Mouse (Mus musculus): ENCODE measurements around the gene Kif27.

Kif27 gene

DNA sequence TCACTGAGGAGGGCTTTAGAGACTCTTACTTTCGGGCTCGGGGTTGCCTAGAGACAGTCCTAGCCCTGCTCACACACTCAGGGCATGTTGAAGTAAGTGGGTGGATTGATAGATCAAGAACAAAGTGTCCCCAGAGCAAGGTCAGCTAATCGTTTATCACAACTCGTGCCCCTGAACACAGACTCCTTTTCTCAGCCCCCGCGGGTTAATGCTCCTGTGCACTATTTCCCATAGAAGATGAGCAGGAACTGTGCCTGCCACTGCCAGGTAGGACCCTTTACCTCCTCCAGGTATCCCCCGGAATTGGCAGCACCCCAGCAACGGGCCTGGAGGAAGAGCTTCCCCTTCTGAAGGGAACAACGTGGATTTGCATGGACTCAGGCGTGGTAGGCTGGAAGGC lies 82.7 kb downstream of the Kif27 start:
- no peak for DNase-seq

DNA sequence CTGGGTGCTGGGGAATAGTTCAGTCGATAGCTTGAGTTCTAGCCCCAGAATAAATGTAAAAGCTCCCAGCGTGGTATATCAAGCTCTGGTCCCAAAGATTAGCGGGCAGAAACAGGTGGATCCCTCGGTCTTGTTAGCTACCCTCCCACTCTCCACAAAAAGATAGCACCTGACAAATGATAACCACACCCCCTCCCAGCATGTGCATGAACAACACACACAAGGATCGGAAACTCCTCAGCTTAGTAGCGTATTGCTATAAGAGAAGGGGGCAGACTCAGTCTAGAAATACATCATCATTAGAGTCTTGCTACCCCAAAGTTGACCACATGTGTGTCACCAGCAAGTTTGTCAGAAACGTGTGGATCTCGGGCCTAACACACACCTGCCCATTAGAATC lies 83.3 kb downstream of the Kif27 start, which contains the start of gene Gkap1:
Gene Gkap1, minus strand, starts transcription at position 101 of the 400 bp plus-strand sequence.
- DNase-seq: no peak

DNA sequence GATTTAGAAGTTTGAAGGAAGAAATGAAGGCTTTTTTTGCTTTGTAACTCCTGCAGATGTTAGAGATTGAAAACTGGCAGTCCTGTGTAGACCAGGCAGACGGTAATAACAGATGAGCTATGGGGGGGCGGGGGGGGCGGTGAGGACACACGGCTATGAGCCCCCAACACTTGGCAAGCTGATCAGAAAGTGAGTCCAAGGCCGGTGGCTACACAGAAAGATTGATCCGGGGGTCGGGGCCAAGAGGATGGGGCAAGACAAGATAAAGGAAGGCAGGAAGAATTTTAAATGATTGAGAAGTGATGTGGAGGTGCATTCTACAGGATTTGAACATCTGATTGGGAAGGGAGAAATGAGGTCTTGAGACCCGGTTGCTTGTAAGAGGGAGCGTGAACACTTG lies 83.8 kb downstream of the Kif27 start:
- no peak for DNase-seq

DNA sequence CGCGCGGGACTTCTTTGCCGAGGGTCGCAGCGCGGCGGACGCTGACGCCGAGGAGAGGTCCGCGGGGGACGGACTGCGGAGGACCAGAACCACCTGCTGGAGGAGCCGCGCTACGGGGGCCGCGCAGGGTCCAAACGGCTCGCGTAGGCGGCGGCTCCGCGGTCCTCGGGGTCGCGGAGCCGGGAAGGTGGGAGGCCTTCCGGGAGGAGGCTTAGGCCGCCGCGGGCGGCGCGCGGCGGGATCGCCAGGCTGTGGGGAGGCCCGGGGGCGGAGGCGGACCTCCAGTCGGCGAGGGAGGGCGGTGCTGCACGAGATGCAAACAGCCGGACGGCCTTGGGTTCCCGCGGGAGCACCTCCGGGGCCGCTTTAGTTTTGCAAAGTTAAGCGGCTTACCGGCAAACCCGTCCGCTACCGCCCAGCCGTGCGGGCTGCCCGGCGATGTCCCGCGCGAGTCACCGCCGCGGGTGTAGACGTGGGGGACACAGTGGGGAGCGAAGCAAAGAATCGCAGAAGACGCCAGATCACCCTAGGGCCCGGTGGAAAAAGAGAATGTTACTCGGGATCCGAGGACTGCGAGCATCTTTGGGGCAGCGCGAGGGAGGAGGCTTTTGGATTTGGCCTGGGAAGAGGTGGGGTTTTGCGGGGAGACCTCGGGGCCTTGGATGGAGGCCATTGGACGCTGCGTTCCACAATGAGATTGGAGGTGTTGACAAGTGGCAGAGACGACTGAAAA lies 84.5 kb downstream of the Kif27 start:
- peak; percentile 77 to 82 for DNase-seq

DNA sequence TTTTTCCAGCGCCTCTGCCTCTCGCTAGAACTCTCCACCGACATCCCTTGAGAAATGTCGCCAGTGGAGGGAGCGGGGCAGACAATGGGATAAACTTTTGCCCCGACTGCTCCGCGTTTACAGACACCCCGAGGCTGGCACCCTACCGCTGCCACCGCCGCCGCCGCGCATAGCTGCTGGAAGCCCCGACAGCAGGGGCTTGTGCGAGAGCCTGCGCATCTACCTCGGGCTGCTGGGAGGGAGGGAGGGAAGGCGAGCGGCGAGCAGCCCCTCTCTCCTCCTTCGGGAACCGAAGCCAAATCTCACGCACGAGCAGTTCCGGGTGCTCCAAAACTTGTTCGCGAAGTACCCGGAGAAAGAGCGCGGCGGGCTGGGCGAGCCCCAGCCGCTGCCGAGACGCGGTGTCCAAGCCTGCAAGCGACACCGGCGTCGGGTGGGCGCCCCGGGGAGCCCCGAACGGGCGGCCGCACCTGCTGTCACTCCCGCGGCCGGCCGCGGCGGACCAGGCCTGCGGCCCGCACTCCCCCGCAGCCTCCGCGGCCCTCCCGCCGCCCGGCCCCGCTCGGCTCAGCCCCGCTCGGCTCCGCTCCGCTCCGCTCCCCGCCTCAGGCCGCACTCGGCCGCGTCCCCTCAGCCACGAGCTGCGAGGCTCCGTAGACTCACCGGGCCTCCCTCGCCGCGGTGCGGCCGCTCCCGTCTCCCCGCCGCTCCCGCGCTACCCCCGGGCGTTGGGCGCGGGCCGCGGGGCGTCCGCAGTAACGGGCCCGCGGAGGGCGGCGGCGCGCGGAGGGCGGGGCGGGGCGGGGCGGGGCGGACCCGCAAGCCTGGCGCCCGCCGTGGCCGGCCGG lies 85.3 kb downstream of the Kif27 start:
- DNase-seq: peak; percentile 16 to 61

DNA sequence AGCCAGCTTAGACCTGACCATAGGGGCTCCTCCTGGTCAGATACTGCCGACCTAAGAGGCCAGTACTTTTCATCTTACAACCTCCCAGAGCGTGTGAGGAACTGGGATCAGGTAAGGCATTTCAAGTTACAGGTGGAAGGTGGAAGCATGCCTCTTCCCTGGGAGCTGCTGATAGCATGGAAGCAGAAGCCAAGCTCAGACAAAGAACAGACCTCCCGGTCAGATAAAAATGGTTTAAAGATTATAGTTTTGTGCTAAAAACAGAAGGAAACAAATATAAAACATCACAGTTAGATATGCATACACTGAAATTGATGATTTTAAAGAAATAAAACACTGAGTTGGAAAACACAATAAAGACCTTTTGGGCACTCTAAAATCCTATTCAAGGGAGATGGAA lies 92.1 kb downstream of the Kif27 start:
- DNase-seq: no peak

DNA sequence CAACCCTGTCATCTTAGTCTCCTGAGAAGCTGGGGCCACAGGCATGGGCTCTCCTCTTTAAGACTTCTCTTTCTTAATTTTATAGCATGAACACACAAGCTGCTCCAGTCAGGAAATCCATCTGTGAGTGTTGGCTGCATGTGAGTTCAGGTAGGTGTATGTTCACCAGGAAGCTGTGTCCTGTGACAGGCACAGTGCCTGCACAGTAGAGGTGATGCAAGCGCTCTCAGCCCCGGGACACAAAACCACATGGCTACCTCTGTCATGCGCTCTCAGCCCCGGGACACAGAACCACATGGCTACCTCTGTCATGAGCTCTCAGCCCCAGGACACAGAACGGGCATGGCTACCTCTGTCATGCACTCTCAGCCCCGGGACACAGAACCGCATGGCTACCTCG lies 95.4 kb downstream of the Kif27 start:
- DNase-seq: no peak

DNA sequence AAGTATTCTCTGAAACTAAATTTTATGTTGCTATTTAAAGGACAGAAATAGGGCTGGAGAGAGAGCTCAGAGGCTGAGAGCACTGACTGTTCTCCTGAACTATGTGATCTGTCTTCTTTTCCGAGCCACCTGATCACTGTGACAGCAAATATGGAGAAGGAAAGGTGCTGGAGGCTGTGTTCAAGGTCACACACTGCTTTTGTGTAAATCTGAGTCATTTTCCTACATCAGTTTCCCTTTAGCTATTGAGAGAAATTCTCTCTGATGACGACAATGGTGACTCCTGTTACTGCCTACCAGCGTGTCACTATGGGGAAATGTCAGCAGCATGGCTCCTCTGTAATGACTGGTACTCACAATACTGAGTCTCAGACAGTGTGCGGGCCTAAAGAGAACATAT lies 97.2 kb downstream of the Kif27 start:
- DNase-seq: no peak

DNA sequence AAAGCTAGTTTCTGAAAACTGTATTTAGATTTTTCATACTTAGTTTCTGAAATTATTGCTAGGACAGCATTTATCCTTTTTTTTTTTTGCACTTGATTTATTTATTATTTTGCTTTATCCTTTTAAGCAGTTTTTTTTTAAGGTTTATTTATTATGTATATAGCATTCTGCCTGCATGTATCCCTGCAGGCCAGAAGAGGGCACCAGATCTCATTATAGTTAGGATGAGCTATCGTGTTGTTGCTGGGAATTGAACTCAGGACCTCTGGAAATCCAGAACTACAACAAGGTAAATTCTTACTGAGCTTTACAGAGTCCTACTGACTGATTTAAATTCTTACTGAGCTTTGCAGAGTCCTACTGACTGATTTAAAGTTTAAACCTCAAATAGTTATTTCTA lies 105.7 kb downstream of the Kif27 start:
- DNase-seq: peak in 1 of 2 experiments; percentile 13

DNA sequence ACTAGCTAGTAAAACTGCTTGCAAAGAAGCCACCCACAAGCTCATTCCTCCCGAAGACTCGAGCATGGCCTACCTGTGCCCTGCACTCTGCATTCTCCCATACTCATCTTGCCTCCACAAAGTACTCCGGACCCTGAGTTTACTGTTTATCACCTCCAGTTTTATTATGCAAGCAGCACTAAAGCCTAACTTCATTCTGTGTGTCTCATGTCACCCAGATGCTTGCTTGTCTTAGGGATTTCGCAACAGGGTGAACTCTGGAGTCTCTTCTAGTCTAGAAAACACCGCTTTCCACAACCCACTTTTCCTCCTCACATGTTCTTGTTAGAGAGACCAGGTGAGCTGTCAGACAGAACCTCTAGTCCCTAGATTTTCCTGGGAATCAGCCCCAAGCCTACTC lies 110.0 kb downstream of the Kif27 start:
- DNase-seq: peak in 1 of 2 experiments; percentile 51

All from kidney, postnatal 36 days (tissue).